Mouse (Mus musculus) myocyte (in vitro differentiated cells): ENCODE measurements around the gene Gm10945. TPM values are rescaled to one million over a fixed set of nuclear protein-coding genes. Genes with fewer than 3 reads are reported as not detected.

Experiments used
- H3K27me3 ChIP-seq: one replicate; pipeline ENCODE4 v1.6.1; 2011; ENCODE audit not compliant: control insufficient read depth, insufficient read depth, insufficient read length
- H3K36me3 ChIP-seq: one replicate; pipeline ENCODE4 v1.6.1; 2011; ENCODE audit not compliant: control insufficient read depth, insufficient read depth
- H3K4me2 ChIP-seq: one replicate; pipeline ENCODE4 v1.6.1; 2011; ENCODE audit warnings: low read depth, control low read depth
- H3K4me3 ChIP-seq: one replicate; pipeline ENCODE4 v1.5.1; 2011; ENCODE audit warnings: mild to moderate bottlenecking, control low read depth, moderate library complexity
- H3K79me2 ChIP-seq: one replicate; pipeline ENCODE4 v1.6.1; 2011; ENCODE audit not compliant: control insufficient read depth, insufficient read depth
- H3ac ChIP-seq: one replicate; pipeline ENCODE4 v1.6.1; 2011; ENCODE audit not compliant: control insufficient read depth, insufficient read length
- MYOG ChIP-seq, 3 experiments: IDR thresholded peaks; one replicate each; pipeline ENCODE4 v1.6.1; 2011; ENCODE audit warnings: control low read depth in 2 of 3, low read depth in 2 of 3, mild to moderate bottlenecking in 2 of 3; ENCODE audit not compliant: insufficient read length in 2 of 3, control insufficient read depth in 1 of 3, insufficient read depth in 1 of 3
- REST ChIP-seq: IDR thresholded peaks from one replicate; pipeline ENCODE4 v1.6.1; 2011; ENCODE audit warnings: mild to moderate bottlenecking, control low read depth, moderate library complexity; ENCODE audit not compliant: insufficient read depth, insufficient read length
- polyA plus RNA-seq: library from polyadenylated mRNA; unstranded; fragments of >200 nt; fragmentation: generic; extraction: Trizol; gene quantifications from one replicate; pipeline ENCODE4 v1.2.1, GENCODE M21; 2012; ENCODE audit warnings: missing spikeins

Gene Gm10945
- polyA plus RNA-seq, 1 experiment, result not detected

GRCm38 (mm10) chr10:6694218-6694850 is 67.2 kb downstream of the Gm10945 start:
- Histone ChIP-seq H3ac (no peak overlapping the region), H3K27me3 (no peaks in the 10 kb centered on the region), H3K4me3 (no peak overlapping the region), H3K36me3 (no peaks in the 10 kb centered on the region), H3K4me2 (peak overlapping the region; percentile 45), H3K79me2 (no peaks in the 10 kb centered on the region)
- no peak for TF ChIP-seq MYOG (IDR thresholded peaks at IDR 0.05; ENCODE audit: control insufficient read depth in 1 of 3, insufficient read depth in 1 of 3, insufficient read length in 2 of 3, low read depth in 2 of 3)
- TF ChIP-seq REST, result no peak

Other genes with a start within 250 kb of the Gm10945 start
- gene Oprm1, start 3.3 kb downstream of the Gm10945 start, polyA plus RNA-seq, result not detected